Mouse (Mus musculus): ENCODE data around the gene Mfsd2b. TPM values are rescaled to one million over a fixed set of nuclear protein-coding genes. Genes with fewer than 3 reads are reported as not detected.
A peak's percentile ranks its signal among the peaks of the same experiment; 100 is the strongest.
"Not testable (repeated sequence)": the region's sequence is repeated elsewhere in the genome, so short reads cannot be mapped to it uniquely, and the experiment has no call there.

The Mfsd2b gene
- 0.72 and 1.1 TPM in 2 replicates for polyA plus RNA-seq (2012; rRNA removed)

GRCm38 (mm10) chr12:4874161-4874927, at the start of gene Mfsd2b:
TSS of gene Mfsd2b (minus strand) at chr12:4874359.
- no peak for DNase-seq (ENCODE audit: low read depth)

GRCm38 (mm10) chr12:4917805-4918591, 43.8 kb upstream of the Mfsd2b start:
- peak; percentile 34 for DNase-seq (ENCODE audit: low read depth)

GRCm38 (mm10) chr12:4916994-4917804, 43.0 kb upstream of the Mfsd2b start, which contains the start of gene Atad2b:
TSS of gene Atad2b (plus strand) at chr12:4917353.
- DNase-seq (ENCODE audit: low read depth) = peak; percentile 28

GRCm38 (mm10) chr12:4914944-4915343, 40.8 kb upstream of the Mfsd2b start:
- no peak for DNase-seq (ENCODE audit: low read depth)

- no peak for DNase-seq (ENCODE audit: low read depth)
Observed at GRCm38 (mm10) chr12:4914441-4914840, 40.3 kb upstream of the Mfsd2b start.

- no peak for DNase-seq (ENCODE audit: low read depth)
Observed at GRCm38 (mm10) chr12:4911716-4912115, 37.6 kb upstream of the Mfsd2b start.

- DNase-seq (ENCODE audit: low read depth) = not testable (repeated sequence)
Observed at GRCm38 (mm10) chr12:4910496-4910895, 36.3 kb upstream of the Mfsd2b start.

- DNase-seq (ENCODE audit: low read depth) = no peak
Observed at GRCm38 (mm10) chr12:4908391-4908790, 34.2 kb upstream of the Mfsd2b start.

GRCm38 (mm10) chr12:4906951-4907906, 33.1 kb upstream of the Mfsd2b start, which contains the start of gene Ubxn2a:
TSS of gene Ubxn2a (minus strand) at chr12:4907705.
- peak; percentile 38 for DNase-seq (ENCODE audit: low read depth)

- DNase-seq (ENCODE audit: low read depth) = no peak
Observed at GRCm38 (mm10) chr12:4906476-4906875, 32.3 kb upstream of the Mfsd2b start.

GRCm38 (mm10) chr12:4905946-4906345, 31.8 kb upstream of the Mfsd2b start:
- DNase-seq (ENCODE audit: low read depth) = no peak

- no peak for DNase-seq (ENCODE audit: low read depth)
Observed at GRCm38 (mm10) chr12:4898024-4898423, 23.9 kb upstream of the Mfsd2b start.

GRCm38 (mm10) chr12:4889891-4890290, 15.7 kb upstream of the Mfsd2b start:
- DNase-seq (ENCODE audit: low read depth) = no peak

- no peak for DNase-seq (ENCODE audit: low read depth)
Observed at GRCm38 (mm10) chr12:4889251-4889650, 15.1 kb upstream of the Mfsd2b start.

GRCm38 (mm10) chr12:4888739-4889138, 14.6 kb upstream of the Mfsd2b start:
- DNase-seq (ENCODE audit: low read depth) = no peak

- DNase-seq (ENCODE audit: low read depth) = not testable (repeated sequence)
Observed at GRCm38 (mm10) chr12:4886581-4886980, 12.4 kb upstream of the Mfsd2b start.

GRCm38 (mm10) chr12:4885062-4885461, 10.9 kb upstream of the Mfsd2b start:
- DNase-seq (ENCODE audit: low read depth) = no peak

GRCm38 (mm10) chr12:4882086-4882485, 7.9 kb upstream of the Mfsd2b start:
- DNase-seq (ENCODE audit: low read depth) = no peak

GRCm38 (mm10) chr12:4879048-4879447, 4.9 kb upstream of the Mfsd2b start:
- no peak for DNase-seq (ENCODE audit: low read depth)

- no peak for DNase-seq (ENCODE audit: low read depth)
Observed at GRCm38 (mm10) chr12:4878296-4878783, 4.2 kb upstream of the Mfsd2b start.

- no peak for DNase-seq (ENCODE audit: low read depth)
Observed at GRCm38 (mm10) chr12:4875623-4876022, 1.5 kb upstream of the Mfsd2b start.
